Mouse (Mus musculus) liver, embryonic 16.5 days (tissue): ENCODE measurements around the gene Fam81b. TPM values are rescaled to one million over a fixed set of nuclear protein-coding genes. Genes with fewer than 3 reads are reported as not detected.

ENCODE experiments used
- ATAC-seq: fragments of 200-750 bp; cut with Nextera tagmentation; 2 replicates; pipeline ENCODE4 v1.8.0; 2017; ENCODE audit warnings: low read depth, mild to moderate bottlenecking, moderate number of reproducible peaks, moderate library complexity
- H3K27ac ChIP-seq: fragments of 300-500 bp; sonication (generic); 2 replicates; pipeline ENCODE4 v1.5.1; 2014; ENCODE audit warnings: mild to moderate bottlenecking, low read length
- H3K27me3 ChIP-seq: fragments of 300-500 bp; sonication (generic); 2 replicates; pipeline ENCODE4 v1.6.1; 2014; ENCODE audit warnings: low read depth, low read length, mixed read lengths; ENCODE audit not compliant: control insufficient read depth, insufficient read depth
- H3K36me3 ChIP-seq: fragments of 300-500 bp; sonication (generic); 2 replicates; pipeline ENCODE4 v1.6.1; 2014; ENCODE audit warnings: mild to moderate bottlenecking; ENCODE audit not compliant: control insufficient read depth, insufficient read depth
- H3K4me1 ChIP-seq: fragments of 300-500 bp; sonication (generic); 2 replicates; pipeline ENCODE4 v1.6.1; 2014; ENCODE audit warnings: low read depth, low read length, mixed read lengths; ENCODE audit not compliant: control insufficient read depth
- H3K4me2 ChIP-seq: fragments of 300-500 bp; sonication (generic); 2 replicates; pipeline ENCODE4 v1.6.1; 2014; ENCODE audit warnings: low read depth, low read length, mixed read lengths
- H3K4me3 ChIP-seq: fragments of 300-500 bp; sonication (generic); 2 replicates; pipeline ENCODE4 v1.5.1; 2014; ENCODE audit warnings: low read depth, mild to moderate bottlenecking, low read length
- H3K9ac ChIP-seq: fragments of 300-500 bp; sonication (generic); 2 replicates; pipeline ENCODE4 v1.6.1; 2014; ENCODE audit warnings: low read depth, low read length
- H3K9me3 ChIP-seq: fragments of 300-500 bp; sonication (generic); replicated peaks from 2 replicates; pipeline ENCODE4 v1.6.1; 2016; ENCODE audit warnings: low read length; ENCODE audit not compliant: control insufficient read depth
- WGBS: fragments of 180-500 bp; shearing (Covaris S2); extraction: QIAGEN DNeasy Blood & Tissue Kit; methylation state at CpG from one replicate; pipeline ENCODE4 v1.1.7; 2014; ENCODE audit not compliant: insufficient replicate concordance; 5-methylcytosine and 5-hydroxymethylcytosine counted together
- microRNA-seq: library from miRNA; unstranded; fragments of <30 nt; microRNA quantifications from one replicate; pipeline ENCODE4, GENCODE M21; 2016
- polyA plus RNA-seq: library from polyadenylated mRNA; unstranded; fragments of >200 nt; fragmentation: Nextera tagmentation; extraction: Ambion mirVana; gene quantifications from 2 replicates; pipeline ENCODE4 v1.2.1, GENCODE M21; 2015

Fam81b gene
- polyA plus RNA-seq, 1 experiment from 2014 or later = not detected

DNA sequence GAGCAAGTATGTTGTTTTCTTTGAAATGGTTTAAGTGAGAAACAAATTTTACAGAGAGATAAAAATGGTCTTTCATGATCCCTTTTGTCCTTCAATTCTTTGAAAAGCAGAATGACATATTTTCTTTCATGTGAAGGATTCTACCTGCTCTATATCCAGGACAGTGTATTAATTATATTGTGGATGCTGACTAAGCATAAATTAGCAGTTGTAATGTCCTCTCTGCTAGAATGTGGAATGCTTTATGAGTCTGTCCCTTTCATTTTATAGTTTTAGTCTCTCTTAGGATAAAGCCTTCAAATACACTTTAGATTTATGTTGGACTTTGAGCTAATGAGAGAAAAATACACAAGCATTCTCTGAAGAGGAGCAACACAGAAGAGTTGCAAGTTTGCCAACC is 130.6 kb downstream of the Fam81b start:
- no peak overlapping the region for H3K4me2 ChIP-seq
- ATAC-seq = no peak
- no peak overlapping the region for H3K4me3 ChIP-seq
- no peaks in the 10 kb centered on the region for H3K4me1 ChIP-seq
- no peak overlapping the region for H3K27ac ChIP-seq
- H3K36me3 ChIP-seq = peaks cover 18% of the 10 kb centered on the region; the same call in 1 of the 2 replicates
- H3K9ac ChIP-seq = no peak overlapping the region
- H3K27me3 ChIP-seq = no peaks in the 10 kb centered on the region
- no peaks in the 10 kb centered on the region for H3K9me3 ChIP-seq

- Histone ChIP-seq H3K36me3 (no peaks in the 10 kb centered on the region; the same call in 1 of the 2 replicates), H3K4me1 (no peaks in the 10 kb centered on the region), H3K9ac (no peak overlapping the region), H3K27me3 (no peaks in the 10 kb centered on the region), H3K4me2 (no peak overlapping the region), H3K4me3 (no peak overlapping the region), H3K27ac (no peak overlapping the region), H3K9me3 (no peaks in the 10 kb centered on the region)
- no peak for ATAC-seq
- 69% methylated on average over 2 of the region's 2 CpGs for WGBS
These were observed 144.3 kb downstream of the Fam81b start for GRCm38 (mm10) chr13:76160587-76160986.

DNA sequence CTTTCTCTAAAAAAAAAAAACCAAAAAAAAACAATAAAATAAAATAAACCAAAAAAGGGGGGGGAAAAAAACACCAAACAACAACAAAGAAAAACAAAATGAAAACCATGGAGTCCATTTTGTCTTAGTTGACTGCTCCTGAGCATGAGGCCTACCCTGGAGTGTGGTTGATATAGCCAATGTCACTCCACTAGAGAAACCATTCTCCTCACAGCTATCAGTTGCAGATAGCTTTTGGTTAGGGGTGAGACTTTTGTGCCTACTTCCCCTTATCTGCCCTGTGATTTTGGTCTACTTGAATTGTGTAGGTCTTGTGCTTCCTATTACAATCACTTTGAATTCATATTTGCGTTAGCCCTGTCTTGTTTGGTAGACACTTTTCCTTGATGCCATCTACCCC is 147.4 kb downstream of the Fam81b start:
- no peak overlapping the region for H3K9ac ChIP-seq
- no peak for ATAC-seq
- H3K27ac ChIP-seq = no peak overlapping the region
- WGBS = 94% methylated on average over 1 of the region's 1 CpGs
- H3K9me3 ChIP-seq = no peaks in the 10 kb centered on the region
- peaks cover 2% of the 10 kb centered on the region for H3K36me3 ChIP-seq
- H3K4me2 ChIP-seq = no peak overlapping the region
- H3K4me1 ChIP-seq = no peaks in the 10 kb centered on the region
- H3K27me3 ChIP-seq = no peaks in the 10 kb centered on the region
- no peak overlapping the region for H3K4me3 ChIP-seq

- Histone ChIP-seq H3K36me3 (peaks cover 2% of the 10 kb centered on the region), H3K9me3 (no peaks in the 10 kb centered on the region), H3K27me3 (no peaks in the 10 kb centered on the region), H3K4me2 (no peak overlapping the region), H3K9ac (no peak overlapping the region), H3K27ac (no peak overlapping the region), H3K4me1 (no peaks in the 10 kb centered on the region), H3K4me3 (no peak overlapping the region)
- 84% methylated on average over 3 of the region's 3 CpGs for WGBS
- no peak for ATAC-seq
These were observed 147.8 kb downstream of the Fam81b start for GRCm38 (mm10) chr13:76157099-76157498.

Small RNAs within 50 kb of the gene (microRNA-seq; reads per million reads assigned to microRNA genes)
- gene Gm24025 = not detected

Other genes starting within 250 kb of the Fam81b start
- gene Gpr150, start 248.1 kb downstream of the Fam81b start, polyA plus RNA-seq = 1.8 TPM in 2 replicates
- 2.5 and 2.9 TPM in 2 replicates for gene Arsk, start 206.4 kb downstream of the Fam81b start, polyA plus RNA-seq
- 4.3 and 5.1 TPM in 2 replicates for gene Ttc37, start 206.3 kb downstream of the Fam81b start, polyA plus RNA-seq
- gene Mctp1, start 79.5 kb upstream of the Fam81b start, polyA plus RNA-seq = 2.3 and 2.4 TPM in 2 replicates